Mouse (Mus musculus): Measurements from ENCODE around the gene Tspan12.
"Not testable (repeated sequence)": the region's sequence is repeated elsewhere in the genome, so short reads cannot be mapped to it uniquely, and the experiment has no call there.

Tspan12 gene

DNA sequence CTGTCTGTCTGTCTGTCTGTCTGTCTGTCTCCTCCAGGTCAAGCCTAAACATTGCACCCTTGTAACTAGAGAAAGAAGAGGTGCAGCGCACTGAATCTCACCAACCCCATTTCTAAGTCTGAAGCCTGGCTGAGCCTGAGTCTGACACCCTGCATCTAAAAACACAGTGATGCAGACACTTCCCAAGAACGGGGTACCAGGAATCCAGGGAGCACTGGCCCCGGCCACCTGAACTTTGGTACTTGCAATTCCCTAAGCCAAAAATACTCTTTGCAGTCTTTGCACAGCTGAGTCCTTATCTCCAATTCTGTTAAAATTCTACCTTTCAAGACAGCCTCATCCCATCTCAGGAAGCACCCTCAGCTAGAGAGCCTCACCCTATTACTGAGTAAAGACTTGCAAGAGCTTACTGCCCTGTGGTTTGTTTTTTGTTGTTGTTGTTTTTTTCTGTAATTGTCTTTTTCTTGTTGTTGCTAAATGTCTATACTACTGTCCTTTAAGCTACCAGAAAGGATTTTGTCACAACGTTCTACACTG lies 61.7 kb downstream of the Tspan12 start:
- CTCF ChIA-PET: interaction anchor here in 1 of 4 experiments (0.6 kb wide), 1 partner anchor 187 kb away, joined by 6 read pairs; no protein-coding TSS in a partner anchor
- POLR2A ChIA-PET: no interaction called here

DNA sequence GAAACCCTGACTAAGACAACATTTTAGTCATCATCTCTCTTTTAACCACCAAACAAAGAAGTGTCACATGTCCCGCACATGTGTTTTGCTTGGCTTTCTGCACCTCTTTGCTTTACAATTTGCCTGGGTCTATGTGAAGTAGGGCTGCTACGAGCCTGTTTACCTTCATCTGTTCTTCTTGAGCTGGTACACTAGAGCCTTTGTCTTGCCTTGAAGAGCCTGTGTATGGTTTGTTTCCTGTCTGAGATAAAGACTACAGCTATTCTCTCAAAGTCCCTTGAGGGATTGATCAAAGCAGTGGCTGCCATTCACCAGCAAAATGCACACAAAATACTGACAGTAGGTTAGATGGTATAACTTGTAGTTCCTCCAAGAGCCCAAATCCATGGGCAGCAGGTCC lies 62.3 kb downstream of the Tspan12 start:
- ChIA-PET POLR2A (no interaction called here), CTCF (interaction anchor here in 1 of 4 experiments (0.7 kb wide), 1 partner anchor 34 kb away, joined by 3 read pairs; no protein-coding TSS in a partner anchor)

DNA sequence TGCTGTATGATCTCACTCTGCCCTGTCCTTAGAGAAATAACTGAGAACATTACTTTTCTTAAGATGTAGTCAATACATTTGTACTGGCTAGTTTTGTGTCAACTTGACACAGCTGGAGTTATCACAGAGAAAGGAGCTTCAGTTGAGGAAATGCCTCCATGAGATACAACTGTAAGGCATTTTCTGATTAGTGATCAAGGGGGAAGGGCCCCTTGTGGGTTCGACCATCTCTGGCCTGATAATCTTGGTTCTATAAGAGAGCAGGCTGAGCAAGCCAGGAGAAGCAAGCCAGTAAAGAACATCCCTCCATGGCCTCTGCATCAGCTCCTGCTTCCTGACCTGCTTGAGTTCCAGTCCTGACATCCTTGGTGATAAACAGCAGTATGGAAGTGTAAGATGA lies 62.7 kb downstream of the Tspan12 start:
- POLR2A ChIA-PET: not testable (repeated sequence)
- CTCF ChIA-PET: interaction anchor here in 1 of 4 experiments (0.7 kb wide), 1 partner anchor 34 kb away, joined by 3 read pairs; no protein-coding TSS in a partner anchor

DNA sequence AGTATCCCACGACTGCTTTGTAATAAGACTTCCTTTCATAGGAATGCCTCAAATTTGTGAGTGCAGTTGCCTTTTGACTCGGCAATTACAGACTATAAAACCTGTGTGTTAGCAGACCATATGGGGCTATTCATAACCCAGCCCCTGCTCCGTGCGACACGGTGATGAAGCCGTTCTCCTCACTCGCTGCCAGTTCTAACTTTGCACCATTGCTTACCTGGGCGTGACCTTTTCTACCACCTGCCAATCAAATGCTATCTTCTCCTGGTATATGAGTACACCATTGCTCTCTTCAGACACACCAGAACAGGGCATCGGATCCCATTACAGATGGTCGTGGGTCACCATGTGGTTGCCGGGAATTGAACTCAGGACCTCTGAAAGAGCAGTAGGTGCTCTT lies 64.6 kb downstream of the Tspan12 start:
- POLR2A ChIA-PET: no interaction called here
- CTCF ChIA-PET: no interaction called here

DNA sequence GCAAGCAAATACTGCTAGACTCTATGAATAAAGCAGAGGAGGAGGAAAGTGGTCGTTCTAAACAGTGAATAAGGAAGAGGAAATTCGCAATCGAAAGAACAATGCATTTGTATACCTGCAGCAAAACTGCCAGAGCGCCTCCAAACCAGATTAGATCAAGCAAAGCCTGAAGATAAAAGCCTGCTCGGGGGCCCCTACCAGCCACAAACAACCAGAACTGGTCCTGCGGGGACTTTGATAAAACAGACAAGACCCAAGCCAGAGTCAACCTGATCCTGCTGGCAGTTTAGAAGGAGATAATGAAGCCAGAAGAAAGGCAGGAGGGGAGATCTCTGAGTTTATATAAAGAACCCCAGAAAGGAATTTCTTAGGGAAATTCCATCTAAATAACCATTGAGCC lies 65.0 kb downstream of the Tspan12 start:
- ChIA-PET CTCF (no interaction called here), POLR2A (no interaction called here)

DNA sequence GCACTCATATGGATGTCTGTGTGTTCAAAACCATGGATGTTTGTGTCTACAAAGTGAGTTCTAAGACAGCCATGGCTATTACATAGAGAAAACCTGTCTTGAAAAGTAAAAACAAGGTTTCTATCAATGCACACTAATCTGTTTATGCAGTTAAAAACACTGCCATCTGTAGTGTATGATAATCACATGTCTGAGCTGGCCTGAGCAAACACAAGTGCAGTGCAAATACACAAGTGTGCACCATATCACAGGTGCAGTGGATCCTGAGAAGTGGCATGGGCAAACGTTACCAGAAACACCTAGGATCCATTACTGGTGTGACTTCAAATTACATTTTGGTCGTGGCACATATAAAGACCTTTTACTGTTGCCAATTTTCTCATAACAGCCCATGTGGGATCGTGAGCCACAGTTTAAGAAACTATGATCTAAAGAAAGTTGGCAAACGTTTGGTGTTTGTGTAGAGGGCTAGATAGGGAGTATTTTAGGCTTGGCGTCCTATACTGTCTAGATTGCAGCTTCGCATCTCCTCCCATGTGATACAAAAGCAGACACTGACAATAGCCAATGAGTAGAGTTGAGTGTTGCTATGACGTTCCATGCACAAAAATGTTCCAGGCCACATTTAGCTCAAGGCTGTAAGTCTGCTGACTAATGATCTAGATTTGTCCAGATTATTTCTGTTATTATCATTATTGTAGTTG lies 78.0 kb downstream of the Tspan12 start:
- POLR2A ChIA-PET: no interaction called here
- CTCF ChIA-PET: no interaction called here

DNA sequence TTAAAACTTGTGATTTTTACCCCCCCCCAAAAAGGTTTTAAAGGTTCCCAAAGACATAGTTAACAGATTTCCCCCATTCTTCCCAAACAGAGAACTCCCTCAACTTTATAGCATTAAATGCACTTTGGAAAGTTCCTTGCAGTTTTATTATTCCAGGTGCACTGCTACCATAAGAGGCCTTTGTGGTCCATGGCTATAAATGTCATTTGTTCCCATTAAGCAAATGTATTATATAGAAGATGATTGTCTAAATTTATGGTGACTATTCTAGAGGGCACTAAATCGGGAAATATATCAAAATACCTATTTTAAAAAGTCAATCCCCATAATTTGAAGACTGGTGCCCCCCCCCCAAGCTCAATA lies 82.9 kb downstream of the Tspan12 start:
- ChIA-PET CTCF (no interaction called here), POLR2A (no interaction called here)

DNA sequence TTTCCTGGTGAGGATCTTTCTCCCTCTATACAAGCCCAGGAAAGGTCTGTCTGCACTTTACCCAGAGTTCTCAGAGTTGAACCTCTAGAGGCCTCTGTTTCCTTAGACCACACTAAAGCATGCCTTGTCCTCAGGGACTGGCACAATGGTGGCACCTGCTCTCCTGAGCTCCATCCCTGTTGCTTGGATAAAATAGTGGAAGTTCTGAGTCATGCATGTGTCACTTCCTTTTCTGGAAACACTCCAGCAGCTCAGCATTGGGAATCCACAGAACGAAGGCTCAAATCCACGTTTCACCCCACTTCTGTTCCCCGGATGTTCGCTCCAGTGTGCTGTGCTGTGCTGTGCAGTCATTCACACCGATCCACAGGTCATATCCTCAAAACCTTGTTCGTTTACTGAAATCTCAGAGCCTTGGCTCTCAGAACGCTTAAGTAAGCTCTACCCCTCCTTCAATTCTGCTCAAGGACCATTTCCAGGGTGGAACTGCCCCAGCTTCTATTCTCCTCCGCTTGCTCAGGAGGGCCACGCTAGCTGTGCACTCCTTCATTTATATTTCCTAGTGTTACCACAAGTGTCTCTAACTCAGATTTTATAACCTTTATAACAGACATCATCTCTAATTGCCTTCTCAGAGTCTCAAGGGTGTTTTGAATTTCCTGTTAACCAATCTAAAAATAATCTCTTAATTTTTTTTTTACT lies 83.4 kb downstream of the Tspan12 start:
- ChIA-PET POLR2A (no interaction called here), CTCF (no interaction called here)

DNA sequence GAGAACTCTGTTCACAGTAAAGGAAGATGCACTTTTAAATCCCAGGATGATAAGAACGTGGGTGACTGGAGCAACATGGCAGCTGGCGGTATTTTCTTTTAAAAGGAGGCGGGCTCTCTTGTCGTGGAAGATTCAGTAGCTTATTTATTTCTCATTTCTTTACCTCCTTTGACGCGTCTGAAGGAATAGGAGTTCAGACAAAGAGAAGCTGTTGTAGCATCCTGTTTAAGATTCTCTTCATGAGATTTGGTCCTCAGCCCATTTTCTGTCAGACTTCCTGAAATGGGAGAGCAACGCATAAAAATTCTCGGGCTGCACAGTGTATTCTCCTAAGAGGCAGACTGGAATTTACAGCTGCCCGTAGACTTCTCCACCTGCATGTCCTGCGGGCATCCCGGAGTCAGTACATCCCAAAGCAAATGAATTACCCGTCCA lies 84.5 kb downstream of the Tspan12 start:
- CTCF ChIA-PET: interaction anchor here in 1 of 4 experiments (0.9 kb wide), 1 partner anchor 58 kb away, joined by 3 read pairs; no protein-coding TSS in a partner anchor
- POLR2A ChIA-PET: no interaction called here

DNA sequence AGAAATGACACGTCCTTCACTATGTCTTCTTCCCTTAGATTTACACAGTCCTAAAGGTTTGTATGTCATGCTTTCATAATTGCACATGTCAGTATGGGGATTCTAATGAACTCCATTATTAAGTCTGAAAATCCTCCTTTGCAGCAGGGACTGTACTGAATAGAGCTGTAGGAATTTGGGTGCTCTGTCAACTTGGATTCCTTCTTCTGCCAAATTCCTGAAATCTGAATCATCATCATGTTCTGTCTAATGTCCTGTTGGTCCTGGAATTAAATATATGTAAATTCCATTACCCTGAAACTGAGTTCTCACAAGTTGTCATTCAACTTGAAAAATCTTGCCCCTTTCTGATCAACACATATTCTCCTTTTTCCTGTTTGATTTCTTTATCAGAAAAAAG lies 104.8 kb downstream of the Tspan12 start:
- ChIA-PET POLR2A (no interaction called here), CTCF (no interaction called here)

DNA sequence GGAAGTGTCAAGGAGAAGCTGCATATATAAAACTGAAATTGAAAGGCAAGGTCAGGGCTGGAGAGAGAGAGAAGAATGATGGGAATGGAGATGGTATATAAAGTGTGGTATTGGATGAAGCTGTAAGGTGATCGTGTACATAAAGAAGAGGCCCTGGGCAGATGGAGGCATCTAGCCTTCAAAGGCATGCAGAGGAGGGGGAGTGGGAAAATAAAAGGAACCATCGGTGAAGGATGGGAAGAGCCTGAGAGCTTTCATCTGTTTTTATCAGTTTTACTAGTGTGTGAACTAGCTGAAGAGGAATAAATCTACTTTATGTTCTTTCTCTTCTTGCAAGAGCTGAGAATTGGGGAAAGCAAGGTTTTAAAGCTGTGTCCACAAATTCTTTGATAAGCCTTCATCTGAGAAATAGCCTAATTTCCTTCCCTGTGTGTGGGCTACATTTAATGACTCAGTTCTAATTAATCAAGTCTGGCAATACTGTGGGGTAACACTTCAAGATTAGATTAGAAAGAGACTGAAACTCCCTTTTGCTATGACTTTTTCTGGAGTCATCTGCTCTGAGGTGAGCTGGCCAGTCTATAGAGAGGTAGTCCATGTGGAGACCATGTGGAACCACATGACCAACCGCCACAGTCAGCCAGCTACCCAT lies 107.6 kb downstream of the Tspan12 start:
- POLR2A ChIA-PET: no interaction called here
- CTCF ChIA-PET: no interaction called here

DNA sequence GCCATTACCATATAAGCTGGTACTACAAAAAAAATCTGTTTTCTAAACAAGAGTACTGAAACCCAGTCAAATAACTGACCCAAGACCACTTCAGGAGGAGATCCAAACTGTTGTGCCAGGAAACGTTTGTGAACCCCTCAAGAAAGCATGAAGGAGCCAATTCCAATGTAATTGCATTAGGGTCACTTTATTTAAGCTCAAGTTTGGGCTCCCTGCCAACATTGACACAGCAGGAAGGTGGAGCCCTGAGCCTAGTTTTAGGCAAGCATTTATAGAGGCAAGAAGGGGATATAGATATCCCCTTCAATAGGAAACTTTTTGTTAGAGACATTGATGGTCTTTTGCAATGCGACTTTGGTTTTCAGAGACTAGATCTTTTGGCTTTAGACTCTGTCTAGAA lies 111.7 kb downstream of the Tspan12 start:
- POLR2A ChIA-PET: no interaction called here
- CTCF ChIA-PET: no interaction called here

DNA sequence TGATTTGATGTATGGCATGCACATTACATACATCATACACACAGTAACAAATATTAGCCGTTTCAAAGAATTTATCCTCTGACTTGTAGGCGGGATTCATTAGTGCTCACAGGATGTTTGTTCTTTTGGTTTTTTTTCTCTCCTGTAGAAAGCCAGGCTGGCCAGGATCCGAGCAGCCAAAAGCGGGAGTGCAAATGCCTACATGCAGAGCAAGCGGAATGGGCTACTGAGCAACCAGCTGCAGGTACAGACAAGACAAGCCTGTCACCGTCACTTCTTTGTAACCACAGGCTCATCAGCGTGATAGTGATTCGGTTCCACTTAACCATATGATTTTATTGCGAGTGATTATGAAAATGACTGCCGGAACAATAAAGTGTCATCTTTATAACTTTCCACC lies 130.1 kb downstream of the Tspan12 start:
- CTCF ChIA-PET: interaction anchor here in 1 of 4 experiments (0.7 kb wide), 1 partner anchor 13 kb away, joined by 5 read pairs; no protein-coding TSS in a partner anchor
- POLR2A ChIA-PET: no interaction called here
